Mouse (Mus musculus): ENCODE results near the gene Pspc1.
"Not testable (repeated sequence)": the region's sequence is repeated elsewhere in the genome, so short reads cannot be mapped to it uniquely, and the experiment has no call there.

Gene Pspc1

GRCm38 (mm10) chr14:56778200-56778932 lies at the start of gene Pspc1:
Gene Pspc1, minus strand, starts transcription at chr14:56778316.
- DNase-seq: peak; percentile 98

- DNase-seq: no peak
Observed at GRCm38 (mm10) chr14:56824562-56824961, 46.4 kb upstream of the Pspc1 start.

GRCm38 (mm10) chr14:56817616-56818015 lies 39.5 kb upstream of the Pspc1 start:
- no peak for DNase-seq

GRCm38 (mm10) chr14:56817131-56817530 lies 39.0 kb upstream of the Pspc1 start:
- DNase-seq: no peak

DNA sequence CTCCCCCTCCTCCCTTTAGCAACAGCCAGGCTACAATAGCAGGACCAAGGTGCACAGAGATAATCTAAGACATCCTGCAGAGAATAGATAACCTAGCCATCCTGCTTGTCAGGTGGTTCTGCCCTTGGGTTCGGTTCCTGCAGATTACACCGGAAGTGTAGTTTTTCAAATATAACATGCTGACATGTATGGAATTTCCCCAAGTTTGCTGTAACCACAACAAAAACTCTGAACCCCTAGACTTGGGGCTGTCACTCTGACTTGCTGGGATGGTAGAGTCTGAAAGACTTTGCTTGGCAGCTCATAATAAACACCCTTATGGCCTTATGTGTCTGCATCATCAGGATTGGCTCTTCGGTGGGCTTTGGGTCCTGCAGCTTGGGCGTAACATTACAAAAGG lies 38.4 kb upstream of the Pspc1 start:
- no peak for DNase-seq

GRCm38 (mm10) chr14:56812520-56813036 lies 34.5 kb upstream of the Pspc1 start:
- peak; percentile 97 for DNase-seq

GRCm38 (mm10) chr14:56811701-56812339 lies 33.7 kb upstream of the Pspc1 start, which contains the start of gene Zmym5:
Gene Zmym5, minus strand, starts transcription at chr14:56811716.
- DNase-seq: peak; percentile 95

- peak; percentile 52 for DNase-seq
Observed at GRCm38 (mm10) chr14:56810781-56811690, 32.9 kb upstream of the Pspc1 start.

- DNase-seq: peak; percentile 59
Observed at GRCm38 (mm10) chr14:56793243-56793642, 15.1 kb upstream of the Pspc1 start.

DNA sequence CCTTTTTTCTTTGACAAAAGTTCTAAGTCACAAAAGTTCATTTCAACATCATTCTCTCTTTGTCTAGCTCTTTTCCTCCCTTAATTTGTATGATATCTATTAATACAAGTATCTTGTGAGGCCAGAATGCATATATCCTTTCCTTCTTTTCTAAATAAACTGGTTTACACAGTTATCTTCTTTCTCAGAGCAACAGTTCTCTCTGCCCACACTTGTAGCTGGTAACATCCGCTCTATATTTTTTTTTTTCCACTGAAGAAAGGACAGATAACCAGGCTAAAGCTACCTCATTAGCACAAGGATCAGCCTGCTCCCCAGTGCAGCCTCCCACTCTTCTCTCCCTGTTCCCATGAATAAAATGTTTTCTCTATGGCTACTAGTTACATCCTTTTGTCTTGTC lies 6.5 kb upstream of the Pspc1 start:
- DNase-seq: no peak

GRCm38 (mm10) chr14:56778933-56779300 lies 801 bp upstream of the Pspc1 start:
- DNase-seq: no peak

GRCm38 (mm10) chr14:56777360-56778136 lies 568 bp downstream of the Pspc1 start:
- DNase-seq: peak; percentile 64

- no peak for DNase-seq
Observed at GRCm38 (mm10) chr14:56776571-56777238, 1.4 kb downstream of the Pspc1 start.

GRCm38 (mm10) chr14:56775416-56775815 lies 2.7 kb downstream of the Pspc1 start:
- no peak for DNase-seq

DNA sequence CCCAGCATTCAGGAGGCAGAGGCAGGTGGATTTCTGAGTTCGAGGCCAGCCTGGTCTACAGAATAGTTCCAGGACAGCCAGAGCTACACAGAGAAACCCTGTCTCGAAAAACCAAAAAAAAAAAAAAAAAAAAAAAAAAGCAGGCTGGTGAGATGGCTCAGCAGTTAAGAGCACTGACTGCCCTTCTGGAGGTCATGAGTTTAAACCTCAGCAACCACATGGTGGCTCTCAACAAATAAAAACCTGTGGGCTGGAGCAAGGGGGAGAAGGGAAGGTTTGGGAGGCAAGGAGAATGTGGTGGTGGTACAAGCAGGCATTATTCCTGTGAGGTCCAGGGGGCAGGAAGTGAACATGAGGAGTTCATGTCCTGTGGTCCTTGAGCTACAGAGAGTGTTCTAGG lies 11.7 kb downstream of the Pspc1 start:
- not testable (repeated sequence) for DNase-seq

DNA sequence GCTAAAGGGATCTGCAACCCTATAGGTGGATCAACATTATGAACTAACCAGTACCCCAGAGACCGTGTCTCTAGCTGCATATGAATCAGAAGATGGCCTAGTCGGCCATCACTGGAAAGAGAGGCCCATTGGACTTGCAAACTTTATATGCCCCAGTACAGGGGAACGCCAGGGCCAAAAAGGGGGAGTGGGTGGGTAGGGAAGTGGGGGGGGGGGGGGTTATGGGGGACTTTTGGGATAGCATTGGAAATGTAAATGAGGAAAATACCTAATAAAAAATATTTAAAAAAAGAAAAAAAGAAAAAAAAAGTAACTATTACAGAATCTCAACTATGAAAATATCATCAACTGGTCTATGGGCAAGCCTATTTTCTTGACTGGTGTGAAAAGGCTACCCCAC lies 13.0 kb downstream of the Pspc1 start:
- not testable (repeated sequence) for DNase-seq

- DNase-seq: no peak
Observed at GRCm38 (mm10) chr14:56751282-56751681, 26.8 kb downstream of the Pspc1 start.

- no peak for DNase-seq
Observed at GRCm38 (mm10) chr14:56740175-56740574, 37.9 kb downstream of the Pspc1 start.

GRCm38 (mm10) chr14:56726493-56726892 lies 51.6 kb downstream of the Pspc1 start:
- DNase-seq: no peak

DNA sequence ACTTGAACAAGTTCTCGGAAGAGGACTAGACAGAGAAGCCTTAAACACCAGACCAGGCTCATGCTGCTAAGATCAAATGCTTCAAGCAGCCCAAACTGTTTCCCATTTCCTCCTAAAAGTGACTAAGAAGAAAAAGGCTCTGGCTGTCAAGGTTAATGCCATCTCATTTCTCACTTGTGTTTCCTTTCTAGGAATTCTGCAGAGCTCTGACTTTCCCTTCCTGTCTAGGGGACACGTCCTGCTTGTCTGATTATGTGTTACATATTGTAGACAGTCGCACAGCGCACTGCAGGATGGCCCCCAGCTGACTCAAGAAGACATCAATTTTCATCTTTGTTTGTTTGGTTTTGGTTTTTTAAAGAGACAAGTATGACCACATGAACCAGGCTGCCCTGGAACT lies 72.4 kb downstream of the Pspc1 start:
- DNase-seq: peak; percentile 13

GRCm38 (mm10) chr14:56702644-56703043 lies 75.5 kb downstream of the Pspc1 start:
- no peak for DNase-seq

DNA sequence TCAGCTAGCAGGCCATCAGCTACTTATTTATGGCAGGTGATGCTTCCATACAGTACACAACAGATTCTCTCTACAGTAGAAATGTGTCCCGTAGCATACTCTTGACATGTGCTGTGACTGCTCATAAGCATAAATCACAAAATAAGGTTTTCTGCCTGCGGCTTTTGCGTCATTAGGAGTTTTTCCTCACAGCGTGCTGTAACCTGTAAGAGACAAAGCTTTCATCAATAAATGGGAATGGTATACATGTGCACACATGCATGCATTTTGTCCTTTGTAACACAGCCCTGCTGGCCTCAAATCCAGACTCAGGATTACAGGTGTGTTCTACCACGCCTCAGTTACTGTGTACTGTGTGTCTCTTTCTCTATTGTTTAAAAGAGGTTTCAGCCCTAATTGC lies 80.3 kb downstream of the Pspc1 start:
- DNase-seq: no peak
